Mouse (Mus musculus) myocyte (in vitro differentiated cells): ENCODE results near the gene Yju2.

ENCODE experiments used
- CEBPB ChIP-seq: IDR thresholded peaks from 2 replicates; pipeline ENCODE4 v1.6.1; 2011; ENCODE audit warnings: mild to moderate bottlenecking, moderate library complexity; ENCODE audit not compliant: poor library complexity, insufficient read depth, severe bottlenecking
- E2F4 ChIP-seq: IDR thresholded peaks from one replicate; pipeline ENCODE4 v1.6.1; 2011; ENCODE audit warnings: mild to moderate bottlenecking, control low read depth, moderate library complexity; ENCODE audit not compliant: insufficient read depth
- MAX ChIP-seq: IDR thresholded peaks from one replicate; pipeline ENCODE4 v1.6.1; 2011; ENCODE audit warnings: low read depth, mild to moderate bottlenecking, control low read depth
- MYOD1 ChIP-seq, 3 experiments: IDR thresholded peaks; one replicate each; pipeline ENCODE4 v1.6.1; 2011; ENCODE audit warnings: control low read depth in 2 of 3, low read depth in 2 of 3, mild to moderate bottlenecking in 2 of 3, moderate library complexity in 1 of 3; ENCODE audit not compliant: insufficient read length in 2 of 3, control insufficient read depth in 1 of 3
- MYOG ChIP-seq, 3 experiments: IDR thresholded peaks; one replicate each; pipeline ENCODE4 v1.6.1; 2011; ENCODE audit warnings: control low read depth in 2 of 3, low read depth in 2 of 3, mild to moderate bottlenecking in 2 of 3; ENCODE audit not compliant: insufficient read length in 2 of 3, control insufficient read depth in 1 of 3, insufficient read depth in 1 of 3
- POLR2A ChIP-seq: IDR thresholded peaks from one replicate; pipeline ENCODE4 v1.6.1; 2011; ENCODE audit warnings: low read depth, mild to moderate bottlenecking, control low read depth, moderate library complexity; ENCODE audit not compliant: insufficient read length
- REST ChIP-seq: IDR thresholded peaks from one replicate; pipeline ENCODE4 v1.6.1; 2011; ENCODE audit warnings: mild to moderate bottlenecking, control low read depth, moderate library complexity; ENCODE audit not compliant: insufficient read depth, insufficient read length
- SRF ChIP-seq: IDR thresholded peaks from one replicate; pipeline ENCODE4 v1.6.1; 2011; ENCODE audit warnings: low read depth; ENCODE audit not compliant: control insufficient read depth, insufficient read length
- USF1 ChIP-seq: IDR thresholded peaks from one replicate; pipeline ENCODE4 v1.6.1; 2011; ENCODE audit warnings: low read depth, mild to moderate bottlenecking, control low read depth, moderate library complexity

DNA sequence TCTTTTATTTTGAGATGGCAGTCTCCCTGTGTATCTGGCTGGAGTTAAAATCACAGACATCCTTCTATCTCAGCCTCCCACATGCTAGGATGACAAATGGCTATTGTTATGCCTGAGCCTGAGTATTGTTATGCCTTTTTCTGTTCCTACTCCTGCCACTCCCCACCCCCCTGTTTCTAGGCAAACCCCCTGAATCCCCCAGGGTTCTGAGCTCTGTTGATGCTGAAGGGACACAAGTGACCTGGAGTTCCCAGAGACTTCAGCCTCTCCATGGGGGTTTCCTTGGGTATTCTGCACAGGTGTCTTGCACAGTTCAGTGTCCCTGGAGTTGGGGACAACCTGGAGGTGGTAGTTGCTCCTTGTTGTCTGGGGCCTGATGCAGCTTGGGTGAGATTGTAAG, 6.9 kb upstream of the Yju2 start:
- TF ChIP-seq USF1 (no peak), MYOD1 (IDR thresholded peaks at IDR 0.05; ENCODE audit: control insufficient read depth in 1 of 3, insufficient read length in 2 of 3, low read depth in 2 of 3) (no peak), MYOG (IDR thresholded peaks at IDR 0.05; ENCODE audit: control insufficient read depth in 1 of 3, insufficient read depth in 1 of 3, insufficient read length in 2 of 3, low read depth in 2 of 3) (no peak), POLR2A (no peak), MAX (no peak), SRF (no peak), REST (no peak), E2F4 (no peak), CEBPB (no peak)
